Mouse (Mus musculus): Measurements from ENCODE around the gene Arhgap32.

GRCm38 (mm10) chr9:32315999-32316398 is 200.1 kb downstream of the Arhgap32 start:
- no peak for TF ChIP-seq POLR2A (IDR thresholded peaks at IDR 0.05; ENCODE audit: insufficient read depth, low read depth, low read length)
- TF ChIP-seq CTCF (IDR thresholded peaks at IDR 0.05; ENCODE audit: insufficient read depth, low read depth, low read length): no peak
